Mouse (Mus musculus): ENCODE measurements around the gene Acox3.

The Acox3 gene

GRCm38 (mm10) chr5:35582445-35583220 is at the start of gene Acox3:
Gene Acox3, plus strand, starts transcription at chr5:35583040.
- peak; percentile 97 for DNase-seq

DNA sequence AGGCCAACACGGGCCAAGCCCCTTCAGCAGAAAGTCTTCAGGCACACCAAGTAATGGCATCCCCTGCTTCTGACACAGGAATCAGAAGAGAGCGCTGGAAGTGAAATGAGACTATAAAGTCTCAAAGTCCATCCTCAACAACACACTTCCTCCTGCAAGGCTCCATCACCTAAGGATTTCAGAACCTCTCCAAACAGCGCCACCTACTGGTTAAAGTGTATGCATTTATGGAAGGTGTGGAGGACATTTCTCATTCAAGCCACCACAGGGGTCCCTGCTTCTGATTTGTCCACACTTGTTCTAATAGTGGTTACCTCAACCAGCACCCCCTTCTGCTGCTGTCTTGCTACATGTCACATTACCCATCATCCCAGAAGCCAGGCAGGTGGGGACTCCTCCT is 46.6 kb upstream of the Acox3 start:
- DNase-seq: no peak

DNA sequence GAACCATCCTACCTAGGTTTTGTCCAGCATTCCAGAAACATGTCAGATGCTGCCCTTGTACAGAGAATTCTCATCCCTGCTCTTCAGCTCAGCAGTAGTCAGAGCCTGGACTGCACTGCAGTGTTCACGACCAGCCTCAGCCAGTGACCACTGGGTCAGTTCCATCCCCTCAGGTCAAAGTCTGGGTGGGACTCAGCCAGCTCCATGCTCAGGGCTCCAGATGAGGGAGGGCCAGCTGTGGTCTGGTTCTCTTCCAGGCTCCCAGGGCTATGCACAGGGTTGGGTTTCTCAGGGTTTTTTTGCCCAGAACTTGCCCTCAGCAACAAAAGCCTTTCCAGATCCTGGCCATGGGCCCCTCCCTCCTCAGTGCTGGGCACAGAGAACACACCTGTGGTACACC is 45.4 kb upstream of the Acox3 start:
- DNase-seq: no peak

GRCm38 (mm10) chr5:35538022-35538421 is 44.8 kb upstream of the Acox3 start:
- no peak for DNase-seq

DNA sequence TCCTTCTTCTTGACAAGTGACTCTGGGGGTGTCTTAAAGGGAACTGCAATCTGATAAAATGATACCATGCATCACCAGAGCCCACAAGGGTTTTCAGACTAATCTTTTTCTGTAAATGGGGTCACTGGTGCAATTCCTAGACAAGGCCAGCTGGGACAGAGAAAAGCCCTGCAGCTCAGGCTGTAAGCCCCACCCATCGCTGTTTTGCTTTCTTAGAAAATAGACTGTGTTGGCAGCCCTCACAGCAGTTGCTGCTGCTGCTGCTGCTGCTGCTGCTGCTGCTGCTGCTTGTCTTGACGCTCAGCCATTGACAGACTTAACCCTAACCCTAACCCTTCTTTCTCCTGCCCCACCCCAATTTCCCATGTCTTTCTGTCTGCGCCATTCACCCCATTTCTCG is 43.3 kb upstream of the Acox3 start:
- no peak for DNase-seq

DNA sequence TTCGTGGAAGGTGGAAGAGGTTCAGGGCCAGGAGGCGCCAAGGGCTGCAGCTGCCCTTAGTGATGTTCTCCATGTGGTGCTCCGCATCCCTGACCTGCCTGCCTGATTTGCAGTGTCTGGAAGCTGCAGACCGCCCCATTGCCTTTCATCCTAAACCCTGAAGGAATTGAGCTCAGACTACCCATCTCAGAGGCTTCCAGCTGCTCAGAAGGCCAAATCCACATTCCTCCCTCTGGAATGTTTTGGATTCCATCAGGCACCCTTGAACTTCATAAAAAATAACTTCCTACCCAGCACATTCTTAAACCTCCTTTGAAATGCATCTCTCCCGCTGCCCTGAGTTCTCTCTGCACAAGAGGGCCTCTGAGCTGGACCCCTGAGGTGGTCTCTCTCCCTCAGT is 42.3 kb upstream of the Acox3 start:
- no peak for DNase-seq

DNA sequence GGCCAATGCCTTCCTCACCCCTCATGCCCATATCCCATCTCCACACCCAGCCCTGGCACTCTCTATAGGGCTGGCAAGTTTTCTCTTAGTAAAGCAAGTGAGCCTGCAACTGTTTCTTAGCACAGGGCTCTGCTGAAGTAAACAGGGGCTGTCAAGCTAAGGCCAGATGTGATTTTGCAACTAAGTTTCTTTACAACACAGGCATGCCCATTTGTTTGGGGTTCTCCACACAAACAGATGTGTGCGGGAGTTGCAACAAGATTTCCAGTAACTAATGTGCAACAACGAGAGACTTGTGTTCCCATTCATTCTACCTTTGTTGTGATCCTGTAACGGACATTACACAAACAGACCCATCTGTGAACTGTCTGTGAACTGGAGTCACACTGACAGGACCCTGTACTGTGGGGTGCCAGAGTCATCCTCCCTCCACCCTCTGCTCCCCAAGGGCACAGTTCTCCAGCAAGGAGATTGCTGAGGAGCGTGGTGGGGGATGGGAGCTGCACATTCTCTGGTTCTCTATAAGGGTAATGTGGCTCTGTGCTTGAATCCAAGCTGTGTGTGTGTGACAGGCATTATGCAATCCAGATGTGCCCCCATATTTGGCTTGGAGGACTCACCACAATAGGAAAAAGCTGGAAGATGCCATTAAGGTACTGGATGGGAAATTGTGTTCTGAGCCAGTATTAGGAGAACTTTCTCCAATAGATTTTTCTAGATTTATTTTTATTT is 41.6 kb upstream of the Acox3 start:
- no peak for DNase-seq

- DNase-seq: no peak
Measured at GRCm38 (mm10) chr5:35546127-35546526, 36.7 kb upstream of the Acox3 start.

DNA sequence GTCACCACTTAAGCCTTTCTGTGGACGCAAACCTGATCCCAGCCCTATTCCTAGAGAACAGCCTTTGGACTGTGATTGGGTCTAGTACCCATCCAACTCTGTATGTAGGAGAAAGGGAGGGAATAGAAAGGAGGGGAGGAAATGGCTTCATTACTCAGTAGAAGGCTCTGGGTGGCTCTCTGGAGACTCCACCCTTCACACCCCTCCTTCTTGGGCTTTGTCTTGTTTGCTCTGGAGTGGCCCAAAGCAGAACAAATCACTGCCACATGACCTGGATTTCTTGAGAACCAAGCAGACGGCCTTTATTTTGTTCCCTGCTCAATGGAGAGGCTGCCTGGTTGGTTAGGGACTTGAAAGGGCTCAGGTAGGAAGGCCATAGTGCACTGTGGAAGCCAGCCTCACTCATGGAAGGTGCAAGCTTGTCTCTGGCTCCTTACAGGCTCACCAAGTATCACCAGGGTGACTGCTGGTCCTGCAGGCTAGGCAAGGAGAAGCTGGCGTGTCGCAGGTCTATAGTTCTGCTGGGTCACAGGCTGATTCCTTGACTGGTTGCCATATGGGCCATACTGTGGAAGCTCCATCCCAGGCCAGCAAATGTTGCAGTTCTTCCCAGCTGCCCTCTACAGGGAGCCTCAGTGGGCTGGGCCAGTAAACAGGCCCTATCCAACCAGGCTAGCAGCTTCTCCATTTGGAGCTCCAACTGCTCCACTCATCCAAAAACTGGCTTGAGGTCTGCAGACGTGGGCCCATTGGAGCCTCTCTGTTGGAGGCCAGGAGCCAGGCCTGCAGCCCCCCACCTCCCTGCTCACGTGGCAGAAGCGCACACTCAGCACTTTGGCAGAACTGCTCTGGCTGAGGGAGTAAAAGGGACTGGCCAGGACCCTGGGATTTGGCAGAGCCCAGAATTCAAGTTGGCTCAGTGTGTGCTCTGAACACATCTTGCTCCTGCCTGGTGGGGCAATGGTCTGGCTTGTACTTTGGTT is 30.7 kb upstream of the Acox3 start:
- peak; percentile 83 for DNase-seq

DNA sequence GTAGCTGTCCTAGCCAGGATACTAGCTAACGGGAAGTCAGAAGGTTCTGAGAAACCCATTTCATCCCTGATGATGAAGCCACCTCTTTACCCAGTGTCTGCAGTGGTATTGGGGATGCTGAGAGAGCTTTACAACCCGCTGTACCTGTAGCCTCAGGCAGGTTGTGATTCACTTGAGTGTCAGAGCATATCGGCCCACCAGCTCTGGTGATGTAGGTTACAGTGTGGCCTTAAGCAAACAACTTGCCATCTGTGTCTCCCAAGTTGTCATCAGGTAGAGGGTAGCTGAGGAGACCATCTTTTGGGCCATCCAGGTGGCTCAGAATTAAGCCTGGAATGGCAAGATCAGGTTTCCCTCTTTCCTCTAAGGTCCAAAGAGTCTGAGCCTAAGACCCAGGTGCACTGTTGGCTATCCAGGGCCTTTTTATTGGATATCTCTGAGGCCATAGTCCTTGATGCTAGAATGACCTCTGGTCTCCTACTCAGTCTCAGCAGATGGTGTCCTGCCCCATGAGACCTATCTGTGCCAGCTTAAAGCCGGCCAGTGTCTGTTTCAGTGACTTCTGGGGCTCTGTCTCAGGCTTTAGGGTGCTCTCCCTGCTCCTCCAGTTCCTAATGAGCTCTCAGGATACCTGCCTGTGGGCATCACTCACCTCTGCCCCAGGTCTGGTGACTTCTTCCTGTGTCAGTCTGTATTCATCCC is 29.9 kb upstream of the Acox3 start:
- DNase-seq: no peak

GRCm38 (mm10) chr5:35556393-35556792 is 26.4 kb upstream of the Acox3 start:
- no peak for DNase-seq

DNA sequence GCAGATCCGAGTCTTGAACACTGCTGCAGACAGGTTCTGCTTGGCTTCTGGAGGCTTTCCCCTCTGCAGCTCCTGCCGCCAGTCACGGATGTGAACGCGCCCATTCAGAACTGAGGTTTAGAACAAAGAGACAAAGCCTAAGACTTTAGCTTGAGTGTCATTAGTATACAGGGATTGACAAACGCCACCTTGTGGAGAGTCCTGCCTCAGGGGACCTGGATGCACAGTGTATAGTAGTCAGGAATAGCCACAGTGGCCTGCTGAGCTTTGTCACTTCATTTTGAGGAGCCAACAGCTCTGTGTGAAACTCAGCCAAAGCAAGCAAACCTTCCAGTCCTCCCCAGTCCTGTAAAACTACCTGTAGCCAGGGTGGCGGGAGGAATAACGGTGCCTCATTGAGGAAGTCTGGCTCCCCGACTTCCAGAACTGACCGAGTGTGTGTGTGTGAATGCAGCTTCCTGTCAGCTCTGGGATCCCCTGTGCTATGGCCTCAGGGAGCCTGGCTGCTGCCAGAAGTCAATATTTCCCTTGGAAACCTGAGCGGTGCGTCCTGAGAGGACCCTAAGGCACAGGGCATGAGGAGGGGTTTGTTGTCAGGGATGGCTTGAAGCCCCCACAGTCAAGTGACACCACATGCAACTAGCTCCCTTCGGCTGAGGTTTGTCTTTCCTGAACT is 24.8 kb upstream of the Acox3 start:
- DNase-seq: no peak

GRCm38 (mm10) chr5:35559447-35559846 is 23.4 kb upstream of the Acox3 start:
- DNase-seq: no peak

DNA sequence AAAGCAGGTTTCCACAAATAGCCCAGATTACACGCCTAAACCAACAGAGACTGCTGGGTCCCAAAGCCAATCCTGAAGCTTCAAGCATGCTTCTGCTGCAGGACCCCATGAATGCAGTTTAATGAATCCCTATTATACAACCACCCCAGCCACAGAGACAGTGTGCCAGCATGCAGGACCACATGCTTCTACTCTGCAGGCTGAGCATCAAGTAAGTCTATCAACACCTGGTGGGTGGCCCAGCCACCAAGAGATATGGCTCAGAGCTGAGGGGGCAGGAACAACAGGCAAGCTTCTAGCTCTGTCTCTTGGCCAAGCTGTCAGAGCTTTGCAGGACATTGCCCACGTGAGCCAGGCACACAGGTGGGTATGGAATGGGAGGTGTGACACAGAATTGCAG is 20.2 kb upstream of the Acox3 start:
- no peak for DNase-seq

DNA sequence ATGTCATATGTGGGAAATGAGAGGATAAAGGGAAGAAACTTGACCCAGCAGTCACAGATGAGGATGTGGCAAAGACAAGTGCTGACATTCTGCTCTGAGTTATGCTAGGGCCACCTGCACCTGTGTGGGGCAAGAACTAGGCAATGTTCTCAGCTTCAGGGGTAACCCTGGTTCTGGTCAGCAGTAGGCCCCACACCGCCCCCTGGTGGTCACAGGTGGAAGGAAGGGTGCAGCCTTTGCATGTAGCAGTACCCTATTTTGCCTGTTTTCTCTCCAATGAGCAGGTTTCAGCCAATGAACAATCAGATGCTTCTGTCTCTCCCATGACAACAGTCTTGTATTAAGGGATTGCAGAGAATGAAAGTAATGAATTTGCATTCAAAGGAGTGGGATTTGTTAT is 19.4 kb upstream of the Acox3 start:
- peak; percentile 56 for DNase-seq

- no peak for DNase-seq
Measured at GRCm38 (mm10) chr5:35565217-35565616, 17.6 kb upstream of the Acox3 start.

DNA sequence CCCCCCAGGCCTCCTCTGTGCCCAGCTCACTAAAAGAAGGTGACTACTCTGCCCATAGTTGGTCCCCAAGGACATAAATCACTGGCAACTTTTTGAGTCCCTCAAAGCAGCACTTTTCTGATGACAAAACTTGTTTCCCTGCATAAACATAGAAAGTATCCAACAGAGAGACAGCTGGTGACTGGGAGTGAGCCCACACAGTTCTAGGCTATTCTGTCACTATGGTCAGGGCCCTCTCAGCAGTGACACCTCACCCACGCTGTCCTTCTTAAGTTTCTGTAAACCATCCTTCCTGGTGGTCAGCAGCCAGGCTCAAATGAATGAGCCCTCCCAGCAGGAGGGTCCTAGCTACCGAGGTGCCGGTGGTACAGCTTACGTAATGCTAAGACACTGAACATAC is 16.2 kb upstream of the Acox3 start:
- no peak for DNase-seq

DNA sequence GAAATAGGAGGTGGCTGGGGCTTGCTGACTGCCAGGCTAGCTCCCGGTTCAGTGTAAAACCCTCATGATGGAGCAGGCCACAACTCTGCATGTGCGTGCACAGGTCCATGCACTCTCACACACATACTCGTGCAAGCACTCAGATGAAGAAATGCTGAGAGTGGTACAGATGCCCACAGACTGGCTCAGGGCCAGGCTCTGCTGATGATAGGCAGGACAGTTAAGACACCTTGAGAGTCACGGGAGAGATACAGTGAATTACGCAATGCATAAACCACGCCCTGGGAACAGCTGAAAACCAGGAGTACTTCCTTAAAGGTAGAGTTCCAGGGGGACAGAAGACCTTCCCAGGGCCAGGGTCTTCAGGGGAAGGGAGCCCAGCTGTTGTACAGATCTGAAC is 11.3 kb upstream of the Acox3 start:
- no peak for DNase-seq

- DNase-seq: peak; percentile 88
Measured at GRCm38 (mm10) chr5:35574653-35575599, 7.9 kb upstream of the Acox3 start, which contains the start of gene Trmt44. Gene Trmt44, minus strand, starts transcription at chr5:35575070.

GRCm38 (mm10) chr5:35576409-35577020 is 6.3 kb upstream of the Acox3 start:
- no peak for DNase-seq

All from cerebellum, adult 11-12 months (tissue).